Mouse (Mus musculus) gastrocnemius, adult 18-20 months (tissue): ENCODE measurements at regions not wholly inside any gene's neighbourhood (a gene's known extent, or its start where the extent isn't known, plus 50 kb on each side); places are given as distances from the start of the nearest gene placed in this dataset.

ENCODE experiments used
- DNase-seq: peaks from one replicate; pipeline ENCODE4 v3.0.0; 2021; ENCODE audit warnings: low spot score

DNA sequence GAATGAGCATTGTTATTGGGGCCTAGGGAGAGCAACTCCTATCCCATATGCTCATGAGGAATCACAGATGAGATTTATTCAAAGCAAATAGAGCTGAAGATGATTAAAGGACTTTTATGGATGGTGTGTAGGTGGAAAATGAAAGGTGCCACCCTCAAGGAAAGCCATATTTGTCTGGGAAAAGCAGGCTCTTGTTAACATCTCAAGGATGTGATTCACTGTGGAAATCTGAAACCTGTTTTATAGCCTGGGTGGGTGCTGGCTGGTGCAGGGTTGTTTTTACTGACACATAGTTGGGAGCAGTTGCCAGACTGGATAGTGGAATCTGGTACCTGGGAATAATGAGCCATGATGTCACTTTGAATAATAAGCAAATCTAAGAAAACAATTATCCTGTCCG is 70.7 kb upstream of the Cask start:
- DNase-seq: no peak

DNA sequence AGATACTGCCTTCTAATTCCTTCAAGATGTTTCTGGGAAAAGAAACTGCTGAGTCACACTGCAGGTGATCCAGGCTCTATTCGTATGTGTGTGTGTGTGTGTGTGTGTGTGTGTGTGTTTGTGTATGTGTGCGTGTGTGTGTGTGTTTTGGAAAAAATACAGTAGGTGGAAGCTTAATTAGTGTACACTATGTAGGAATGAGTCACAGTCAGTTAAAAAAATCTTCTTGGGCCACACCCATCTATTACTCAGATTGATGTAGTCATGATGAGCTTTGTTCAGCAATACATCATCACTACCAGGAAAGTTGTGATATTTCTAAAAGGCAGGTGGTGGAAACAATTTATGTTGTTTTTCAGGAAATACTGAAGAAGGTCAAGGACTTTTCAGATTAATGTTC is 67.5 kb upstream of the Cask start:
- DNase-seq: peak; percentile 1
